Mouse (Mus musculus) E14TG2a.4 (cell line): ENCODE results near the gene Frrs1l.
A peak's percentile ranks its signal among the peaks of the same experiment; 100 is the strongest.

ENCODE experiments used
- CTCF ChIP-seq: conservative IDR thresholded peaks from 2 replicates; pipeline ENCODE4 v1.5.1; 2014; ENCODE audit warnings: low read length
- NANOG ChIP-seq: IDR thresholded peaks from 2 replicates; pipeline ENCODE4 v1.6.1; 2014; ENCODE audit warnings: borderline replicate concordance, low read length, mixed read lengths

- TF ChIP-seq NANOG (peak; percentile 9; the same call in 1 of the 2 replicates), CTCF (no peak)
Observed at GRCm38 (mm10) chr4:57039127-57040031, 49.2 kb upstream of the Frrs1l start.
